Mouse (Mus musculus) cortical plate, adult 2 months (tissue): ENCODE data around the gene Tom1l1.

ENCODE experiments used
- CTCF ChIP-seq: fragments of 200-500 bp; IDR thresholded peaks from 2 replicates; pipeline ENCODE4 v1.5.1; 2011; ENCODE audit warnings: mild to moderate bottlenecking, control low read depth, low read length; ENCODE audit not compliant: insufficient read depth; ENCODE audit errors: extremely low read depth
- POLR2A ChIP-seq: fragments of 200-500 bp; IDR thresholded peaks from 2 replicates; pipeline ENCODE4 v1.6.1; 2011; ENCODE audit warnings: mild to moderate bottlenecking, low read length, control low read depth; ENCODE audit not compliant: insufficient read depth; ENCODE audit errors: extremely low read depth

GRCm38 (mm10) chr11:90622500-90622899 lies 65.7 kb downstream of the Tom1l1 start:
- no peak for TF ChIP-seq CTCF
- no peak for TF ChIP-seq POLR2A
